Mouse (Mus musculus): ENCODE data around the gene Mks1. TPM values are rescaled to one million over a fixed set of nuclear protein-coding genes. Genes with fewer than 3 reads are reported as not detected.

Gene Mks1
- polyA plus RNA-seq, 1 experiment, result 10.2 TPM

DNA sequence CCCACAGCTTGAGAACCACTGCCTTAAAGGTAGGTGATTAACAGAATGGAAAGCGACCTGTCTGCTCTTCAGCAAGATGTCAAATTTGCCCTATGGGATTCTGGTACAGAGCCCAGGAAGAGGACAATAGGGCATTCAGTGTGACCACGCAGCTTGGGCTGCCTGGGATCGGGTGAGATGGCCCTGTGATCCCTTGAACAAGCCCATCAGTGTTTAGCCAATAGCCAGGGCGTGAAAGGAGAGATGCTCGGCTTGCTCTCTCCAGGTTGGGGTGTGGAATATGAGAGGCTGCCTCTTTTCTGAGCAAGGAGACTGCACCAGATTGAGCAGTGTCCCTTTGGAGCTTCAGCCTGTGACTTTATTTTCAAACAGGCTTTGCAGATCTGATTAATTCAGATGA lies 31.5 kb upstream of the Mks1 start:
- 71% methylated on average over 5 of the region's 5 CpGs for WGBS
- no peak overlapping the region for H3K27ac ChIP-seq (ENCODE audit: control insufficient read depth, insufficient read depth, low read depth, low read length, poor library complexity)
- no peaks in the 10 kb centered on the region for H3K4me1 ChIP-seq (ENCODE audit: control insufficient read depth, insufficient read depth, low read length)
- H3K4me3 ChIP-seq (replicated peaks; ENCODE audit: control insufficient read depth, low read depth, low read length), result no peak overlapping the region
- TF ChIP-seq CTCF (IDR thresholded peaks at IDR 0.05; ENCODE audit: control insufficient read depth, insufficient read depth, low read length) (no peak), POLR2A (IDR thresholded peaks at IDR 0.05; ENCODE audit: borderline replicate concordance, control insufficient read depth, low read depth, low read length) (no peak)

GRCm38 (mm10) chr11:87828239-87828900 lies 24.6 kb upstream of the Mks1 start, which contains the start of gene Lpo:
Gene Lpo (minus strand): TSS chr11:87828289.
- WGBS, result 54% methylated on average over 10 of the region's 10 CpGs
- Histone ChIP-seq H3K27ac (ENCODE audit: control insufficient read depth, insufficient read depth, low read depth, low read length, poor library complexity) (no peak within 1 kb of the TSS), H3K4me1 (ENCODE audit: control insufficient read depth, insufficient read depth, low read length) (no peaks in the 10 kb centered on the region), H3K4me3 (replicated peaks; ENCODE audit: control insufficient read depth, low read depth, low read length) (no peak within 1 kb of the TSS)
- TF ChIP-seq CTCF (IDR thresholded peaks at IDR 0.05; ENCODE audit: control insufficient read depth, insufficient read depth, low read length) (no peak), POLR2A (IDR thresholded peaks at IDR 0.05; ENCODE audit: borderline replicate concordance, control insufficient read depth, low read depth, low read length) (no peak)

DNA sequence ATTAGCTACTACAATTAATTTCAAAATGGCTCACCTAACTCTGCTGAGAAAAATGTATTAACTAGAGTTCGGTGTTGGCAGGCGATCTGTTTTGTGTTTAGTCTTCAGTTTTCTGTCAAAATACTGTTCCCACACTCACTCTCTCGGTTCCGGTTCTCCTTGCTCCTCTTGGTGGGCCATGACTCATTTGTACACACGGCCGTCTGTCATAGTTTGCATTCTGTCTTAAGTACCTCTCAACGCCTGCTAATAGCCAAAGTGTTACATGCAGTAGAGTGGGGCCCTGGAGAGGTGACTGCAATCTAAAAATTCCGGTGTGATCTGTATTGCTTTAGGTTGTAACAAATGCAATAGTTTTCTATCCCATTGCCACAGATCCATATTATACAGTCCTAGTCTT lies 12.3 kb upstream of the Mks1 start:
- TF ChIP-seq CTCF (IDR thresholded peaks at IDR 0.05; ENCODE audit: control insufficient read depth, insufficient read depth, low read length) (no peak), POLR2A (IDR thresholded peaks at IDR 0.05; ENCODE audit: borderline replicate concordance, control insufficient read depth, low read depth, low read length) (no peak)
- 82% methylated on average over 8 of the region's 8 CpGs for WGBS
- no peak overlapping the region for H3K27ac ChIP-seq (ENCODE audit: control insufficient read depth, insufficient read depth, low read depth, low read length, poor library complexity)
- no peak overlapping the region for H3K4me3 ChIP-seq (replicated peaks; ENCODE audit: control insufficient read depth, low read depth, low read length)
- no peaks in the 10 kb centered on the region for H3K4me1 ChIP-seq (ENCODE audit: control insufficient read depth, insufficient read depth, low read length)

- H3K4me3 ChIP-seq (replicated peaks; ENCODE audit: control insufficient read depth, low read depth, low read length), result no peak overlapping the region
- 68% methylated on average over 3 of the region's 3 CpGs for whole genome bisulfite sequencing
- H3K4me1 ChIP-seq (ENCODE audit: control insufficient read depth, insufficient read depth, low read length), result no peaks in the 10 kb centered on the region
- no peak for TF ChIP-seq CTCF (IDR thresholded peaks at IDR 0.05; ENCODE audit: control insufficient read depth, insufficient read depth, low read length)
- TF ChIP-seq POLR2A (IDR thresholded peaks at IDR 0.05; ENCODE audit: borderline replicate concordance, control insufficient read depth, low read depth, low read length), result no peak
- H3K27ac ChIP-seq (ENCODE audit: control insufficient read depth, insufficient read depth, low read depth, low read length, poor library complexity), result no peak overlapping the region
Measured at GRCm38 (mm10) chr11:87841436-87841835, 11.6 kb upstream of the Mks1 start.

DNA sequence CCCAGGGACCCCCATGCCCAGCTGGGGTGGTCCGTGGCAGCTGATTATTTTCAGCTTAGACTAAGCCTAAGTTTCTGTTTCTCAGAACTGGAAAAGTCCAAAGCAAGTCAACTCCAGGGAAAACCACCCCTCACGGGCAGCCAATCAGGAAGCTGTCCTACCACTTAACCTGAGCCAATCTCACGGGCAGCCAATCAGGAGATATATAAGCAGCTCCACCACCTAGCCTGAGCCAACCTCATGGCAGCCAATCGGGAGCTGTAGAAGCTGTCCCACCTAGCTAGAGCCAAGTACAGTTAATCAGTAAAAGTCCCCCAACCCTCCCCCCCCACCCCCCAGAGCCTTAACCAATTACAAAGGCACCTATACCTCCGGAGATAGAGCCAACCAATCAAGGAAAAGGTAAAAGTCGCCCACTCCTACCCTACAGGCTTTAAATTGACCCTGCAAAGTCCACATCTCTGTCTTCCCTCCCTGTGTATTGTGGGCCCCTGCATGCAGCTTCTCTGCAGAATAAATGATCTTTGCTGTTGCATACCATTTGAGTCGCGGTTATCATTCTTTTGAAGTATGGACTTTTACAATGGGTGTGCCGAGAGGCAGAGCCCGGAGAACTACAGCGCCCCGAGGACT lies 5.9 kb upstream of the Mks1 start:
- Histone ChIP-seq H3K27ac (ENCODE audit: control insufficient read depth, insufficient read depth, low read depth, low read length, poor library complexity) (no peak overlapping the region), H3K4me3 (replicated peaks; ENCODE audit: control insufficient read depth, low read depth, low read length) (no peak overlapping the region), H3K4me1 (ENCODE audit: control insufficient read depth, insufficient read depth, low read length) (no peaks in the 10 kb centered on the region)
- TF ChIP-seq CTCF (IDR thresholded peaks at IDR 0.05; ENCODE audit: control insufficient read depth, insufficient read depth, low read length), result no peak
- TF ChIP-seq POLR2A (IDR thresholded peaks at IDR 0.05; ENCODE audit: borderline replicate concordance, control insufficient read depth, low read depth, low read length), result no peak
- 83% methylated on average over 12 of the region's 12 CpGs for WGBS

- Histone ChIP-seq H3K4me3 (replicated peaks; ENCODE audit: control insufficient read depth, low read depth, low read length) (no peak overlapping the region), H3K4me1 (ENCODE audit: control insufficient read depth, insufficient read depth, low read length) (no peaks in the 10 kb centered on the region), H3K27ac (ENCODE audit: control insufficient read depth, insufficient read depth, low read depth, low read length, poor library complexity) (no peak overlapping the region)
- no peak for TF ChIP-seq POLR2A (IDR thresholded peaks at IDR 0.05; ENCODE audit: borderline replicate concordance, control insufficient read depth, low read depth, low read length)
- no peak for TF ChIP-seq CTCF (IDR thresholded peaks at IDR 0.05; ENCODE audit: control insufficient read depth, insufficient read depth, low read length)
- 76% methylated on average over 6 of the region's 6 CpGs for WGBS
Measured at GRCm38 (mm10) chr11:87847884-87848283, 5.1 kb upstream of the Mks1 start.

DNA sequence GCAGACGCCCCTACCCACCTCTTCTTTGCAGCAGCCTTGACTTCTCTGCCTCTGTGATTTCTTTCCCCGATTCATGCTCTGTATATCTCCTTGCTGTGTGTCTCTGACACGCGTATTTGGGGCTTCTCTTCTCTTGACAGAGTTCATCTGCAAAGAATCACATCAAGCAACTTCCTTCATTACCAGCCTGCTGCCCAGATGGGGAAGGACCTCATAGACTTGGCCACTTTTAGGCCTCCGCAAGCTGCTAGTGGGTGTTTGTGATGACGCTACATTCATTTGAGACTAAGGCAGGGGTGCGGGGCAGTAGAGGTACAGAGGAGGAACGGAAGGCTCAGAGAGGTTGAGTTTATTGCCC lies 561 bp downstream of the Mks1 start:
- Histone ChIP-seq H3K4me1 (ENCODE audit: control insufficient read depth, insufficient read depth, low read length) (peaks cover 1% of the 10 kb centered on the region), H3K27ac (ENCODE audit: control insufficient read depth, insufficient read depth, low read depth, low read length, poor library complexity) (no peak overlapping the region), H3K4me3 (replicated peaks; ENCODE audit: control insufficient read depth, low read depth, low read length) (peak overlapping the region; percentile 67)
- no peak for TF ChIP-seq POLR2A (IDR thresholded peaks at IDR 0.05; ENCODE audit: borderline replicate concordance, control insufficient read depth, low read depth, low read length)
- no peak for TF ChIP-seq CTCF (IDR thresholded peaks at IDR 0.05; ENCODE audit: control insufficient read depth, insufficient read depth, low read length)
- WGBS, result 35% methylated on average over 8 of the region's 8 CpGs

DNA sequence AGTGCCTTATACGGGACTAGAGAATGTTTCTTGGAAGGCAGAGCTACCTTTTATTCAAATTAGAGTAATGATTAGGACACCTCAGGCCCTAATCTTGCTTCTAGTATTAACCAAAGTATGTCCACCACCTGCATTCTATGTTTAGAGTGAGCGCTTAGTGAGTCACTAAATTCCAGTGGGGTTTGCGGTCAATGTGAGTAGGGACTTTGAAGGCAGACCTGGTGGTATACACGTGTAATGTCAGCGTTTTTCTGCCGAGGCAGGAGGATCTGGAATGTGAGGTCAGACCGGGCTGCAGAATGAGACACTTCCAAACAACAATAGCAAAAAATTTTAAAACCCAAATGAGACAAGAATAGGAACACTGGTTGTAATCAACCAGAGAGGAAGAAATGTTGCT lies 1.5 kb downstream of the Mks1 start:
- Histone ChIP-seq H3K4me3 (replicated peaks; ENCODE audit: control insufficient read depth, low read depth, low read length) (no peak overlapping the region), H3K4me1 (ENCODE audit: control insufficient read depth, insufficient read depth, low read length) (peaks cover 1% of the 10 kb centered on the region), H3K27ac (ENCODE audit: control insufficient read depth, insufficient read depth, low read depth, low read length, poor library complexity) (no peak overlapping the region)
- TF ChIP-seq POLR2A (IDR thresholded peaks at IDR 0.05; ENCODE audit: borderline replicate concordance, control insufficient read depth, low read depth, low read length), result no peak
- no peak for TF ChIP-seq CTCF (IDR thresholded peaks at IDR 0.05; ENCODE audit: control insufficient read depth, insufficient read depth, low read length)
- WGBS, result 78% methylated on average over 7 of the region's 7 CpGs

Data from bone marrow, adult 2 months (tissue).